Mouse (Mus musculus) lung, postnatal 0 days (tissue): ENCODE results near the gene Rdh5. TPM values are rescaled to one million over a fixed set of nuclear protein-coding genes. Genes with fewer than 3 reads are reported as not detected.

Experiments used
- ATAC-seq: fragments of 200-750 bp; cut with Nextera tagmentation; 2 replicates; pipeline ENCODE4 v1.8.0; 2017; ENCODE audit warnings: moderate library complexity
- DNase-seq: peaks from one replicate; pipeline ENCODE4 v3.0.0-alpha.2; 2016; ENCODE audit warnings: low spot score
- H3K27ac ChIP-seq: fragments of 300-500 bp; sonication (generic); 2 replicates; pipeline ENCODE4 v1.5.1; 2014; ENCODE audit warnings: antibody characterized with exemption, mild to moderate bottlenecking, low read length, mixed read lengths
- H3K27me3 ChIP-seq: fragments of 300-500 bp; sonication (generic); replicated peaks from 2 replicates; pipeline ENCODE4 v1.6.1; 2014; ENCODE audit warnings: low read length, mixed read lengths; ENCODE audit not compliant: insufficient read depth
- H3K36me3 ChIP-seq: fragments of 300-500 bp; sonication (generic); 2 replicates; pipeline ENCODE4 v1.6.1; 2014; ENCODE audit warnings: low read length, mixed read lengths; ENCODE audit not compliant: insufficient read depth
- H3K4me1 ChIP-seq: fragments of 300-500 bp; sonication (generic); 2 replicates; pipeline ENCODE4 v1.6.1; 2014; ENCODE audit warnings: antibody characterized with exemption, low read depth, low read length, mixed read lengths; ENCODE audit not compliant: insufficient read depth
- H3K4me2 ChIP-seq: fragments of 300-500 bp; sonication (generic); replicated peaks from 2 replicates; pipeline ENCODE4 v1.6.1; 2014; ENCODE audit warnings: low read depth, mild to moderate bottlenecking, low read length, moderate library complexity, mixed read lengths
- H3K4me3 ChIP-seq: fragments of 300-500 bp; sonication (generic); 2 replicates; pipeline ENCODE4 v1.5.1; 2014; ENCODE audit warnings: low read depth, low read length
- H3K9ac ChIP-seq: fragments of 300-500 bp; sonication (generic); replicated peaks from 2 replicates; pipeline ENCODE4 v1.6.1; 2014; ENCODE audit warnings: low read depth, mild to moderate bottlenecking
- H3K9me3 ChIP-seq: fragments of 300-500 bp; sonication (generic); 2 replicates; pipeline ENCODE4 v1.6.1; 2016; ENCODE audit warnings: low read length, mixed read lengths
- CTCF ChIP-seq: IDR thresholded peaks from 2 replicates; pipeline ENCODE4 v1.5.1; 2016; ENCODE audit warnings: antibody characterized with exemption, mild to moderate bottlenecking
- EP300 ChIP-seq: IDR thresholded peaks from 2 replicates; pipeline ENCODE4 v1.6.1; 2016; ENCODE audit warnings: antibody characterized with exemption, mild to moderate bottlenecking, control low read depth
- WGBS: fragments of 180-500 bp; shearing (Covaris S2); extraction: QIAGEN DNeasy Blood & Tissue Kit; methylation state at CpG from one replicate; pipeline ENCODE4 v1.1.7; 2014; 5-methylcytosine and 5-hydroxymethylcytosine counted together
- polyA plus RNA-seq: library from polyadenylated mRNA; unstranded; fragments of >200 nt; fragmentation: Nextera tagmentation; extraction: Ambion mirVana; gene quantifications from 2 replicates; pipeline ENCODE4 v1.2.1, GENCODE M21; 2015

The Rdh5 gene
- polyA plus RNA-seq, 1 experiment from 2014 or later = 13.2 TPM

DNA sequence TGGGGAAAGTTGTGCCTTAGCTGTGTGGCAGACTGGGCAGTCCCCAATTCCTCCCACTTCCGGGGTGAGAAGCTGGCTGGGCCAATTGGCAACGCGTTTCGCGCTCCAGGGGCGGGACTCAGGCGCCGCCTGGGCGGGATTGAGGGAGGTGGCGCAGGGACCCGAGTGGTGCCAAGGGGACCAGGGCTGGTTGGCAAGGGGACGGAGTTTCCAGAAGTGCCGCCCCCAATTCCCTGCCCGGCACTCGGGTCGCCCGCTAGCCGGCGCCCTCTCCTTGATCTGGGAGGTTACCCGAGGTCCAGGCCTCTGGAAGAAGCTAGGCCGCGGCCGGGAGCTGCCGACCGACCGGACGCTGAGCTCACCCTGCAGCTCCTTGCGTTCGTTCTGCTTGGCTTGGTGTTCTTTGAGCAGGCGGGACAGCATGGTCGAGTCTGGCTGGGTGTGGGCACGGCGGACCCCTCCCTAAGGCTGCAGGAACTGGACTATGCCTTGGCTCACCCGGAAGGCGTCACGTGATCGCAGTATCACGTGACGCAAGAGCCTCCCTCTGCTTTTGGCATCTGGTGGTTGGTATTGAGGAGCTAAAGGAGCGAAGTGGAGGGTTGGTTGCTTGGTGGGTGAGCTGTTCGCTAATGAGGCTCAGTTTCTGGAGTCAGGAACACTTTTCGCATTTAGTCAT is 464 bp upstream of the Rdh5 start:
- DNase-seq (peak; percentile 96), ATAC-seq (peak; percentile 97)
- peak overlapping the region; percentile 67 for H3K4me2 ChIP-seq
- H3K36me3 ChIP-seq = peaks cover 3% of the 10 kb centered on the region; the same call in 1 of the 2 replicates
- WGBS = 1% methylated on average over 40 of the region's 42 CpGs
- peak overlapping the region; percentile 92 for H3K27ac ChIP-seq
- peaks cover 18% of the 10 kb centered on the region; the same call in 1 of the 2 replicates for H3K4me1 ChIP-seq
- no peaks in the 10 kb centered on the region for H3K27me3 ChIP-seq
- peak overlapping the region; percentile 62 for H3K4me3 ChIP-seq
- peak; percentile 65 for TF ChIP-seq CTCF
- TF ChIP-seq EP300 = peak; percentile 66; the same call in 1 of the 2 replicates
- peak overlapping the region; percentile 65 for H3K9ac ChIP-seq
- H3K9me3 ChIP-seq = no peaks in the 10 kb centered on the region

DNA sequence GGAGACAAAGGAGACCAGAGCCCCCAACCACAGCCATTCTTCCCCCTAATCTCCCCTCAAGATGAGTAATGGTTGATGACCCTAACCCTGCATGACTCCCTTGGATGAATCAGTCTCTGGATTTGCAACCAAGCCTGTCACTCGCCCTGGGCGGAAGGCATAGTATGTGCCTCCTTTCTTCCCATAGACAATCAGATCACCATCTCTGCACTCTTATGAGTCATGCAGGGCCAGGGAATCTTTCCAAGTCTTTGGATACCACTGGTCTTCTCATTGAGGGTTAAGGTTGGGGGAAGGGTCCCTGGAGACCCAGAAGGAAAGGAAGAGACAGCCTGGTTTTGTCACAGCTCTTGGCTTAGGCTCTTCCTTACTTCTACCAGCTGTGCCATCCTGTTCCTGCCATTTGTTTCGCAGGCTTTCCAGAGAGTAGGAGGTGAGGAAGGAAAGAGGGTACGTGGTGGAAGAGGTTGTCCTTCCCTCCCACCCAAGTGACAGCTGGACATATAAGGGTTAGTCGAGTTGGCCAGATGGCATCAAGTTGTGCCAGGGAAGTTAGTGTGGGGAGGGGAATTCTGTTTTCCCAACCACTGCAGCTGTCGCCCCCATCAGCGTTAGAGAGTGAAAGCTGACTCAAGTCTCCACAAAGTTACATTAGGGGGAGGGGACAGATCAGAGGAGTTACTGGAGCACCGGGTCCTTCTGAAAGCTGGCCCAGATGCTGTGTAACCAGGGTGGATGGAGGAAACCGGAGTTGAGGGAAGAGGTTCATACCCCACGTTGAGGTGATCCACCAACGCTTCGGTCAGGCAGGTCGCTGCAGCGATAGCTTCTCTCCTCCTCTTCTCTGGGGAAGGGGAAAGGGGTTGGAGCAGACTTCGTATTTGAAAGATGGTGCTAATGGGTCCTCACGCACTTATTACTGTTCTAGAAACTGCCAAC is 536 bp downstream of the Rdh5 start:
- no peak for TF ChIP-seq EP300
- TF ChIP-seq CTCF = no peak
- H3K27me3 ChIP-seq = no peaks in the 10 kb centered on the region
- peak overlapping the region; percentile 62 for H3K4me3 ChIP-seq
- H3K9ac ChIP-seq = no peak overlapping the region
- peaks cover 18% of the 10 kb centered on the region; the same call in 1 of the 2 replicates for H3K4me1 ChIP-seq
- peaks cover 10% of the 10 kb centered on the region for H3K36me3 ChIP-seq
- DNase-seq = peak; percentile 33
- ATAC-seq = no peak
- no peaks in the 10 kb centered on the region for H3K9me3 ChIP-seq
- 63% methylated on average over 16 of the region's 16 CpGs for WGBS
- peak overlapping the region; percentile 92 for H3K27ac ChIP-seq
- peak overlapping the region; percentile 67 for H3K4me2 ChIP-seq

DNA sequence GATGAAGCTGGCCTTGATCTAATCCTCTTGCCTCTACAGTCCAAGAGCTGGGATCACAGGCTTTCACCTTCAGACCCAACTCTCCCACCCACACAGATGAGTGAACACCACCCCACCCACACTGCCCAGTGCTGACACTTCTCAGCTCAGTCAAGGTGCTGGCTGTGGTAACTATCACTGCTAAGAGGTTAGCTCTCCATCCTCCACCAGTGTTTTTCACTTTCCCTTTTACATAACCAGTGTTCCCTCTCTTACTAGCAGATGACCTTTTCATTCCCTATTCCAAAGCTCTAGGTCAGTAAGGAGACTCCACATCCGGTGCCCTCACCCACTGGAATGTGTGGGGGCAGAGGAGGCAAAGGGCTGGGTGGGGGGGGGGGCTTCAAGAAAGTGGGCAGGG is 1.4 kb downstream of the Rdh5 start:
- no peak overlapping the region for H3K9ac ChIP-seq
- TF ChIP-seq CTCF = no peak
- no peak for TF ChIP-seq EP300
- H3K9me3 ChIP-seq = no peaks in the 10 kb centered on the region
- peaks cover 18% of the 10 kb centered on the region; the same call in 1 of the 2 replicates for H3K4me1 ChIP-seq
- no peaks in the 10 kb centered on the region for H3K27me3 ChIP-seq
- peaks cover 14% of the 10 kb centered on the region for H3K36me3 ChIP-seq
- no peak overlapping the region for H3K4me2 ChIP-seq
- H3K27ac ChIP-seq = peak overlapping the region; percentile 38; the same call in 1 of the 2 replicates
- no peak for DNase-seq
- no peak overlapping the region for H3K4me3 ChIP-seq
- WGBS = 27% methylated on average over 1 of the region's 1 CpGs
- no peak for ATAC-seq

DNA sequence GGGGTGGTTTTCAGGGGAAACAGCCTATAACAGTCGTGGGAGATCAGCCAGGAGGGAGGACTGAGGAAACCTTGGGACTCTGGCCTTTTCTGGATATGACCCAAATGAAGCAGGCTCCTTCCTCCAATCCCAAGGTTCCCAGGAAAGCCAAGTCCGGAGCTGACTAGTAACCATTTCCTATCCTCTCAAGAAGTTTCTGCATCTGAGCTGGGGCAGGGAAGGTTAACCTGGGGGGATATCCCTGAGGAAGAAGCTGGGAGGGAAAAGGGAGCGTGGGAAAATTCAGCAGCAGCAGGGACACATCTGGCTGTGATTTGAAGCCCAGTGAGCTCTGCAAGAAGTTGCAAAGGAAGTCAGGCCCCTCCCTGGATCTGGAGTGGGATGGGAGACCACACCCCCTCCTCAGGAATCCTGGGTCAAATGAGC is 1.9 kb downstream of the Rdh5 start:
- no peaks in the 10 kb centered on the region for H3K9me3 ChIP-seq
- H3K27ac ChIP-seq = no peak overlapping the region; the same call in 1 of the 2 replicates
- H3K4me3 ChIP-seq = no peak overlapping the region
- H3K4me1 ChIP-seq = peaks cover 18% of the 10 kb centered on the region; the same call in 1 of the 2 replicates
- ATAC-seq (no peak), DNase-seq (peak; percentile 35)
- no peak overlapping the region for H3K4me2 ChIP-seq
- H3K27me3 ChIP-seq = no peaks in the 10 kb centered on the region
- WGBS = 53% methylated on average over 3 of the region's 3 CpGs
- H3K36me3 ChIP-seq = peaks cover 15% of the 10 kb centered on the region
- TF ChIP-seq EP300 = no peak
- no peak for TF ChIP-seq CTCF
- no peak overlapping the region for H3K9ac ChIP-seq

DNA sequence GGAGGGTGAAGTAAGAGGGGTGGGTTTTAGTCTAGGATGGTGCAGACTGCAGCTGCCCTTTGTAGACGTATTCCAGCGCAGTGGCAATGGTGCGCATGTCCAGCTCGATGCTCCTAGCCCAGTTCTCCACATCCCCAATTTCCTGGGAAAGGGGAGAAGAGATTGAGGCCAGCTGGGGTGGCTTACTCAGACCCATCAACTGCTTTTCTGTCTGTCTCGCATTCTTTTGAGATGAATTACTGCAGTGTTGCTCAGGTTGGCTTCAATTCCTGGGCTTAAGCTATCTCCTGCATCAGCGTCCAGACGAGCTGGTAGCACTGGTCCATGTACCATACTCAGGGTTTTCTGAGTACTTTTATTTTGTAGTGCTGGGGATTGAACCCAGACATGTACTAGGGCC is 2.7 kb downstream of the Rdh5 start:
- Histone ChIP-seq H3K27me3 (no peaks in the 10 kb centered on the region), H3K4me3 (no peak overlapping the region), H3K9me3 (no peaks in the 10 kb centered on the region), H3K4me1 (peaks cover 18% of the 10 kb centered on the region; the same call in 1 of the 2 replicates), H3K4me2 (no peak overlapping the region), H3K9ac (no peak overlapping the region), H3K36me3 (peaks cover 15% of the 10 kb centered on the region), H3K27ac (no peak overlapping the region)
- DNase-seq (no peak), ATAC-seq (no peak)
- TF ChIP-seq EP300 (no peak), CTCF (no peak)
- WGBS = 73% methylated on average over 7 of the region's 7 CpGs

DNA sequence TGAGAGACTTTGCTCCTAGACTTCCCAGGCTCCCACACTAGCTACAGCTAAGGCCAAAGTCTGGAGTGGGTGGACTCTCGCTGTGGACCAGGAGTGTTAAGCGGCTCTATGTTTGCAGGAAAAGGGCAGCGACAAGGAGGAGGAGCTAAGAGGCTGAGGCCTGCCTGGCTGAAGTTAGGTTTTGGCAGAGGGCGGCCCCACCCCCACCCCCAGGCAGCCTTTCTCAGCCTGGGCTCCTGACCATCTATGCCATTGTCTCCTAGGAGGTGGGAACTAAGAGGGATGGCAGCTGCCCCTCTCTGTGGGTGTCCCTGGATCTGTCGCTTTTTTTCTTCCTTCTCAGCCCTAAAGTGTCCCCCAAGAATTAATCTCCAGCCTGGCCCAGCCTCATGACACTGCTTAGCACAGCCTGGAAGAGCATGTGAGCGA is 3.5 kb downstream of the Rdh5 start:
- Histone ChIP-seq H3K36me3 (peaks cover 15% of the 10 kb centered on the region), H3K4me3 (no peak overlapping the region), H3K4me2 (no peak overlapping the region), H3K9ac (no peak overlapping the region), H3K4me1 (peaks cover 18% of the 10 kb centered on the region; the same call in 1 of the 2 replicates), H3K27me3 (no peaks in the 10 kb centered on the region), H3K9me3 (no peaks in the 10 kb centered on the region), H3K27ac (peak overlapping the region; percentile 20; the same call in 1 of the 2 replicates)
- ATAC-seq (no peak), DNase-seq (peak; percentile 39)
- no peak for TF ChIP-seq CTCF
- TF ChIP-seq EP300 = no peak
- 28% methylated on average over 6 of the region's 6 CpGs for WGBS
